Mouse (Mus musculus): Measurements from ENCODE around the gene Rims3.
A peak's percentile ranks its signal among the peaks of the same experiment; 100 is the strongest.

The Rims3 gene

GRCm38 (mm10) chr4:120849451-120849850, 5.2 kb upstream of the Rims3 start:
- DNase-seq (ENCODE audit: low read depth, low spot score): no peak

GRCm38 (mm10) chr4:120850946-120851345, 3.7 kb upstream of the Rims3 start:
- no peak for DNase-seq (ENCODE audit: low read depth, low spot score)

- no peak for DNase-seq (ENCODE audit: low read depth, low spot score)
Observed at GRCm38 (mm10) chr4:120855360-120856060, 894 bp downstream of the Rims3 start.

- no peak for DNase-seq (ENCODE audit: low read depth, low spot score)
Observed at GRCm38 (mm10) chr4:120856376-120856775, 1.8 kb downstream of the Rims3 start.

GRCm38 (mm10) chr4:120859865-120860264, 5.2 kb downstream of the Rims3 start:
- no peak for DNase-seq (ENCODE audit: low read depth, low spot score)

GRCm38 (mm10) chr4:120866211-120866610, 11.6 kb downstream of the Rims3 start:
- DNase-seq (ENCODE audit: low read depth, low spot score): no peak

GRCm38 (mm10) chr4:120868246-120868645, 13.6 kb downstream of the Rims3 start:
- DNase-seq (ENCODE audit: low read depth, low spot score): no peak

- DNase-seq (ENCODE audit: low read depth, low spot score): no peak
Observed at GRCm38 (mm10) chr4:120868988-120869387, 14.4 kb downstream of the Rims3 start.

GRCm38 (mm10) chr4:120870262-120870748, 15.7 kb downstream of the Rims3 start:
- DNase-seq (ENCODE audit: low read depth, low spot score): no peak

- DNase-seq (ENCODE audit: low read depth, low spot score): no peak
Observed at GRCm38 (mm10) chr4:120875961-120876360, 21.3 kb downstream of the Rims3 start.

GRCm38 (mm10) chr4:120878728-120879127, 24.1 kb downstream of the Rims3 start:
- no peak for DNase-seq (ENCODE audit: low read depth, low spot score)

- no peak for DNase-seq (ENCODE audit: low read depth, low spot score)
Observed at GRCm38 (mm10) chr4:120879386-120879785, 24.8 kb downstream of the Rims3 start.

- DNase-seq (ENCODE audit: low read depth, low spot score): no peak
Observed at GRCm38 (mm10) chr4:120880731-120881432, 26.3 kb downstream of the Rims3 start.

- peak; percentile 56 for DNase-seq (ENCODE audit: low read depth, low spot score)
Observed at GRCm38 (mm10) chr4:120882002-120882625, 27.5 kb downstream of the Rims3 start.

GRCm38 (mm10) chr4:120885208-120886120, 30.8 kb downstream of the Rims3 start:
- no peak for DNase-seq (ENCODE audit: low read depth, low spot score)

GRCm38 (mm10) chr4:120886131-120886530, 31.5 kb downstream of the Rims3 start:
- no peak for DNase-seq (ENCODE audit: low read depth, low spot score)

- no peak for DNase-seq (ENCODE audit: low read depth, low spot score)
Observed at GRCm38 (mm10) chr4:120886811-120887210, 32.2 kb downstream of the Rims3 start.

- no peak for DNase-seq (ENCODE audit: low read depth, low spot score)
Observed at GRCm38 (mm10) chr4:120887381-120888112, 32.9 kb downstream of the Rims3 start.

- no peak for DNase-seq (ENCODE audit: low read depth, low spot score)
Observed at GRCm38 (mm10) chr4:120888884-120889283, 34.3 kb downstream of the Rims3 start.

- DNase-seq (ENCODE audit: low read depth, low spot score): no peak
Observed at GRCm38 (mm10) chr4:120890754-120891440, 36.3 kb downstream of the Rims3 start.
